Mouse (Mus musculus): ENCODE measurements around the gene Cdc42se2.

The Cdc42se2 gene

DNA sequence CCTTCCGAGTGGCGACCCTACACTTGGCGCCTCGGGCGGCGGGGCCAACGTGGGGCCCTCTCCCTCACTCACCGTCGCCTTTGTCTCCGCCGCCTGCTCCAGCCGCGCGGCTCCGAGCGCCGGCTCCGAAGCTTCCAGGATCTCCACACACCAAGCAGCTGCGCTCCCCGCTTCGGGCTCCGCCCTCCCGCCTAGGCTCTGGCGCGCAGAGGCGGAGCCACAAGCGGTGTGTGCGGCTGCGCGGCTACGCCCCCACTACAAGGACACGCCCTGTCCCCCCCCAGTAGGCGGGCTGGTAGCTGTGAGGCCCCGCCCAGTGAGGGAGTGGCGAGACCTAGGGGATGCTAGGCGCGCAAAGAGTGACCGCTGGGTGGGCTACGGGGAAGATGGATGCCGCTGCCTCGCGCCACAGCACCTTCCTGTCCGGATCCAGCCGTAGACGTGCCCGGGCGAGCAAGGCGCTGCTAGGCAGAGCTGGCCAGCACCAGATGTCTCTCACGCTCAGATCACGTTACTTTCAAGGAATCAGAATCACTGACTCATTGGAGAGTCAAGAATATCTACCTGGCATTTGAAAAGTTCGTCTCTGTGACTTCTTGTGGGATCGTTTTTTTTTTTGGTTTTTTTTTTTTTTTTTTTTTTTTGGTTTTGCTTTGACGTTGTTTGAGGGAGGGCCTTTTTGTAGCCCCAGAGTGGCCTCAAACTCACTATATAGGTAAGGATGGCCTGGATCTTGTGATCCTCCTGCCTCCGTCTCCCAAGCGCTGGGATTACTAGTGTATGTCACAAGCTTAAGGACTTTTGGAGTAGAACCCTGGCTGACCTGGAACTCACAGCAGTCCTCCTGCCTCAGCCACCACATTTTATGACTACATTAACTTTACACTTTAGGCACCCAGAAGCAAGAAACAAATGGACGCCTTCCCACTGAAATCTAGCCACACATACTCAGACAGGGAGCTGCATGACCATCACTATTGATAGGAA is at the start of gene Cdc42se2:
Gene Cdc42se2, minus strand, starts transcription at position 188 of the 987 bp plus-strand sequence.
- in situ Hi-C loops (cut with MboI, MseI) = no loop called here

- in situ Hi-C loops (cut with MboI, MseI) = no loop called here
These were observed 48.6 kb upstream of the Cdc42se2 start for GRCm38 (mm10) chr11:54836106-54836505.

DNA sequence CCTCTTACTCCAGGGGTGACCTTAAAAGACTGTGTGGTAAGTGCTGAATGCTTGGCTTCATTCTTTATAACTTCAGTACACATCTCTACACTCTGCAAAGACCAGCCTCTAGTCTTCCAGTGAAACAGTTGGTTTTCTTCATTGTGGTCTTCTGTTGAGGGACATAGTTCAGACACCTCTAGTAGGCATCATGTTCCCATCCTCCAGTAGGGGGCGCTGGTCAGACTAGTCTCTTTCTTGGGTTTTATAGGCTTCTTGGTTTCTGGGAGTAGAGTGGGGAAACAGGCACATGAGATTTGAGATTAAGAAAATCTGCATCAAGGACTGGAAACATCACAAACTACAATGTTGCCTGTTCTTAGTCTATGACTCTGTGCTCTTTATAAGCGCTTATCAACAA is 47.1 kb upstream of the Cdc42se2 start:
- in situ Hi-C loops (cut with MboI, MseI) = no loop called here

- in situ Hi-C loops (cut with MboI, MseI) = no loop called here
These were observed 46.4 kb upstream of the Cdc42se2 start for GRCm38 (mm10) chr11:54833833-54834232.

- in situ Hi-C loops (cut with MboI, MseI) = no loop called here
These were observed 39.3 kb upstream of the Cdc42se2 start for GRCm38 (mm10) chr11:54826819-54827218.

DNA sequence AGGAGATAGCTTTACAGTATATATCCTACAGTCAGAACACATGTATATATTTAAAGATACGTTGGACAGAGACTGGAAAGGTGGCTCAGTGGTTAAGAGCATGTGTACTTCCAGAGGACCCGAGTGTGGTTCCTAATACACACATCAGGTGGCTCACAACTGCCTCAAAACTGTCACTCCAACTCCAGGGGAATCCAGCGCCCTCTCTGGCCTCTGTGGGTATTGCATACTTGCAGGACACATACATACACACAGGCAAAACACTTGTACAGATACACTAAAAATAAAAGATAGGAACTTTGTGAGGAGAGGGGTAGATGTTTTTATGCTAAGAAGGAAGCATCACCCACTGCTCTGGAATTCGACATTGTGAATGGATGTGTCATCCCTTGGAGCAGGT is 38.3 kb upstream of the Cdc42se2 start:
- in situ Hi-C loops (cut with MboI, MseI) = no loop called here

DNA sequence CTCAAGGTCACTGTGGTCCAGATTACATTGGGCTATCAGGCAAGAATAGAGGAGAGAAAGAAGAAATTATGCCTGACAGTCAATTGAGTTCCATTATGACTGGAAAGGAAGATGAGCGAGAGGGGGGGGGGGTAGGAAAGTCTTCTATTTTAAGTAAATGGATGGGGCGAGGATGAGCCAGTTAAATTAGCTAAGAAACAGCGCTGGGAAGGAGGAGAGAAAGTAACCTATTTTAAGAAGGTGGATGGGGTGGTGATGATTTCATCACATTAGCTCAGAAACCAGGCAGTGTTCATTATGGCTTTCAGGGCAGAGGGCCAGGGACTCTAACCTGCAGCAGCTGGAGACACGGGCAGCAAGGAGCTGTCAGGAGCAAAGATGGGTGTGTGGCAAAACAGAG is 36.0 kb upstream of the Cdc42se2 start:
- in situ Hi-C loops (cut with MboI, MseI) = no loop called here

DNA sequence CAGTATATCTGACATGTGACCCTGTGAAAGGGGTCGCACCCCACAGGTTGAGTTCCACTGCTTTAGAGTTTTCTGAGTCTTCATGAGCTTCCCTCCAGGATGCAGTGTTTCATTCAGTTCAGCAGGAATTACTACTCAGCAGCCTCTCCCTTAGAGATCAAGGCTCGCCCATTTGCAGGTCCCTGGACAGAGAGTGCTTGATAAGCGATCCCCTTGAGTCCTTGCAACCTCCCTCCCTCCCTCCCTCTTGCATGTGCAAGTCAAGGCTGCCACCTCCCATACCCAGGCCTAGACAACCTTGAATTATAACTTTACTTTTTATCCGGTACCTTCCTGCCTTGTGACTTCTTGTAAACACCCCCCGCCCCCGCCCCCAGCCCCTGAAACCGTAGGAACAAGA is 32.0 kb upstream of the Cdc42se2 start:
- in situ Hi-C loops (cut with MboI, MseI) = no loop called here

GRCm38 (mm10) chr11:54817449-54817848 is 30.0 kb upstream of the Cdc42se2 start:
- in situ Hi-C loops (cut with MboI, MseI) = no loop called here

DNA sequence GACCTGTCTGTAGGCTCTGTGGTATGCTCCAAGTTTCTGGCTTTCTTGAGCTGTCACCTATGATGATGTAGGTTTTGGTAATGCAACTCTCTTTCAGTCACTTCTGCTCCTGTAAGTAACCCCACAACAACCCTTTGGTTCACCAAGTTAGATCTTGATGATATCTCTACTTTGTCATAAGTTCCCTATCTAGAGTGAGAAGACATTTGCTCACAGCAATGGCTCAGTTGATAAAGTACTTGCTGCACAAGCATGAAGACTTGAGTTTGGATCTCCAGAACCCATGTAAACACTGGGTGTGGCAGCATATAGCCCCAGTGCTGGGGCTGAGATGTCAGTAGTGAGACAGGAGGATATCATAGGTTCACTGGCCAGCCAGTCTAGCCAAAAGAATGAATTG is 28.2 kb upstream of the Cdc42se2 start:
- in situ Hi-C loops (cut with MboI, MseI) = no loop called here

DNA sequence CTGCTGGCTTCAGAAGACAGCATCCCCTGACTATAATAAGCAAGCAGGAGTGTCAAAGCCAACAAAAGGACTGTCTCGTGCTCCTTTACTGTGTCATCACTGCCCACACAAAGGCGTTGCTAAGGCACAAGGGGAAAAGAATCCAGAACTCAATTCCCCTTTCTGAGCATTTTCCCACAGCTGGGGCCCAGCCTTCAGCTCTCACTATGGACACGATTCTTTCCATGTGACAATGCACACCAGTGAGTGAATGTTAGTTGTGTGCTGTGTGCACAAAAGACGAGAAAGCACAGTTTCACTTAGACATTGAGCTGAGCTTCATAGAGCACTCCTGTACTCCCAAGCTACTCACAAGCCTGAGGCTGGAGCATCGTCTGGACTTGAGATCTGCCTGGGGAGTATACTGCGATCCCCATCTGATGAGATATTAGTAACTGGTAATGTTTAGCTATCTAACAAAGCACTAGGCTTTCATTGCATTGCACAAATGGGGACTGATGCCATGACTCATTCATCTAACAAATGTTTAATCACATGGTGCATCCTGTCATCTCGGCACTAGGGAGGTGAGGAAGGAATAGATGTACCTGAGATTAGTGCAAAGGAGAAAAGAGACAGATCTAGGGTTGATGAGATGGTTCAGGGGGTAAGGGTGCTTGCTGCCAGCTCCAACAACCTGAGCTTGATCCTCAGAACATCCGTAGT is 25.5 kb upstream of the Cdc42se2 start:
- in situ Hi-C loops (cut with MboI, MseI) = loop anchor here (5.0 kb wide), 1 partner anchor 39 kb away; no protein-coding TSS in a partner anchor

DNA sequence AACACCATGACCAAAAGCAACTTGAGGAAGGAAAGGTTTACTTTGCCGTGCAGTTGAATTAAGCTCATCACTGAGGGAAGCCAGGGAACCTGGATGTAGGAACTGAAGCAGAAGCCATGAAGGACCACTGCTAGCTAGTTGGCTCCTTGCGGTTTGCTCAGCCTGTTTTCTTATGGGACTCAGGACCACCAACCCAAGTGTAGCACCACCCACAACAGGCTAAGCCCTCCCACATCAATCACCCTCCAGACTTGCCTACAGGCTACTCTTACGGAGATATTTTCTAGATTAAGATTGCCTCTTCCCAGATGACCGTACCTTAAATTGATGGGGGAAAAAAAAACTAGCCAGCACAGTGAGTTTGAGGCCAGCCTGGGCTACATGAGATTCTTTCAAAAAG is 24.8 kb upstream of the Cdc42se2 start:
- in situ Hi-C loops (cut with MboI, MseI) = loop anchor here (5.0 kb wide), 1 partner anchor 40 kb away; no protein-coding TSS in a partner anchor

GRCm38 (mm10) chr11:54811054-54811453 is 23.6 kb upstream of the Cdc42se2 start:
- in situ Hi-C loops (cut with MboI, MseI) = loop anchor here (5.0 kb wide), 1 partner anchor 41 kb away; no protein-coding TSS in a partner anchor

DNA sequence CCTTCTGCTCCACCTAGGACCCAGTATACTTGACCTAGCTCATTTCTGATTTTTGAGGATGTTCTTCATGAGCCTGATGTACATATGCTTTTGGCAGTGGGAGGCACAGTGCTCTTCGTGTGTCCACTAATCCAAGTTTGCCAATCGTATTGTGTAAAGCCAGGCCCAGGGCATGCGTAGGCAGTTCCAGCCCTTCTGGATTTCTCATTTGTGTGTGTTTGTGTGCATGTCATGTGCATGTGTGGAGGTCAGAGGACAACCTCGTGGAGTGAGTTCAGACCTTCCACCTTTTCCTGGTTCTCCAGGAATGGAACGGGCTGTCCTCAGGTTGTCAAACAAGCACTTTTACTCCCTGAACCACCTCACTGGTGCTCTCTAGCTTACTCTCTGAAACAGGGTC is 22.1 kb upstream of the Cdc42se2 start:
- in situ Hi-C loops (cut with MboI, MseI) = no loop called here

DNA sequence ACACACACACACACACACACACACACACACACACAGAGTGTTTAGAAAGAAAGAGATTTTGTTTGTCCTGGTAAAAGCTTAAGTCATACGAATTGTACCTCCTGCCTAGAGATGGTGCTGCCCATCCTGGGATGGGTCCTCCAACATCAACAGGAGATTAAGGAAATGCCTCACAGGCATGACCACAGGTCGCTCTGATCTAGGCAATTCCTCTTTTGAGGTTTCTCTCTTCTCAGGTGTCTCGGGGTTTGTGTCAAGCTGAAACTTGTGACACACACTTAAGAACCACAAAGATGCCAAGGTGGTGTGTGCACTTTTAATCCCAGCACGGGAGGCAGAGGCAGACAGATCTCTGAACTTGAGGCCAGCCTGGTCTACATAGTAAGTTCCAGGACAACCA is 20.7 kb upstream of the Cdc42se2 start:
- in situ Hi-C loops (cut with MboI, MseI) = no loop called here

DNA sequence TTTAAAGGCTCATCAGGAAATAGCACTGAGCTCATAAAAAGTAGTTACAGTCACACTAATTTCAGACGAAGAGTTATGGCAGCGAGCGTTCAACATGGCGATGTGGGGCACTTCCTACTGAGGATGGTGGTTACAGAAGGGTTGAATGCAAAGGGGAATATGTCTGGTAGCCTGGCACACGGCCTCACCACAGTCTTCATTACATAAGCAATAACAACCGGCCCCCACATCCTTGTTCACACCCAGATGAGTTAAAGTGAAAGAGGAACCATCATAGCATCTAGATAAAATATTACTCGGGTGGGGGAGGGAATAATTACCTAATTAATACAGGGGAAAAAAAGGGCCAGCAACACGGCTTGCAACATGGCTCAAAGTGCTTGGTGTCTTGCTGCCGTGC is 20.2 kb upstream of the Cdc42se2 start:
- in situ Hi-C loops (cut with MboI, MseI) = no loop called here

DNA sequence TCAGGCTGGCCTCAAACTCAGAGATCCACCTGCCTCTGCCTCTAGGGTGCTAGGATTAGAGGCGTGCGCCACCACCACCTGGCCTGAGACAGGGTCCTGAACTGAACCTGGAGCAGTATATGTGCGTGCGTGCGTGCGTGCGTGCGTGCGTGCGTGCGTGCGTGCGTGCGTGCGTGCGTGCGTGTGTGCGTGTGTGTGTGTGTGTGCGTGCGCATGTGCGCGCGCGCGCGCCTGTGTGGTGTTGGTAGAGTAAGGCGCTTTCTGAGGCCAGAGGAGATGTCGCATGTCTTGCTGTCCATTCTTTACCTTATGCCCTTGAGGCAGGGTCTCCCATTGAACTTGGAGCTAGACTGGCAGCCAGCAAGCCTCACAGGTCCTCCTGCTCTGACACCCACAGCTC is 19.4 kb upstream of the Cdc42se2 start:
- in situ Hi-C loops (cut with MboI, MseI) = no loop called here

DNA sequence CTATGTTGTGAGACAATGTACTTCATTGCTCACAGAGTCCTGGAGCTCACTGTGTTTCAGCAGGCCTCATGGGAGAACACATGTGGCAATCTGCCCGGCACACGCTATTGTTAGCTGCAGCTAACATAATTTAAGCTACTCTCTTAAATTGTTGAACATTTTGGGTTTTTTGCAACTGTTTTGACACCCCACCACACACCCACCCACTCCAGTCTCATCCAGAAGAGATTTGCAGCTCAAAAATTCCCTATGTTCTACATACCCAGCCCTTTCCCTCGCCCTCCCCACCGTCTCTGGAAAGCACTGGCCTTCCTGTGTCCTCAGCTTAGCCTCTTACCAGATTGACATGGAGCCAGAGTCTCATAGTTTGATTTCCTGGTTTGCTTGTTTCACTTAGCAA is 17.7 kb upstream of the Cdc42se2 start:
- in situ Hi-C loops (cut with MboI, MseI) = no loop called here

DNA sequence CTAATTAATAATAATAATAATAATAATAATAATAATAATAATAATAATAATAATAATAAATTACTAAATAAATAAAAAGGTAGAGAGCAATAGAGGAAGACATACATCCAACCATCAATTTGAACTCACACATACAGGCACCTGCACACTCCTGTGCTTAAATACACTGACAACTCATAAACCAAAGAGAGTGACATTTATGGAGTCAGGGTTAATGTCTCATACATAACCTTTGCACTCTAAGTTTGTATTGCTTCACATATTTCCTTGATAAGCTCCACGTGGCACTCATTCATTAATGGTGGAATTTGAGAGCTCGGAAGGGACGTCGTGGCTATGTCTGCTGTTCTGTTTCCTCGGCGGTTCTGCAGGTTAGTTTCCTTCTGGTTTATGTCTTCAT is 15.1 kb upstream of the Cdc42se2 start:
- in situ Hi-C loops (cut with MboI, MseI) = no loop called here

GRCm38 (mm10) chr11:54801791-54802558 is 14.5 kb upstream of the Cdc42se2 start:
- in situ Hi-C loops (cut with MboI, MseI) = no loop called here

GRCm38 (mm10) chr11:54796551-54796950 is 9.1 kb upstream of the Cdc42se2 start:
- in situ Hi-C loops (cut with MboI, MseI) = no loop called here

DNA sequence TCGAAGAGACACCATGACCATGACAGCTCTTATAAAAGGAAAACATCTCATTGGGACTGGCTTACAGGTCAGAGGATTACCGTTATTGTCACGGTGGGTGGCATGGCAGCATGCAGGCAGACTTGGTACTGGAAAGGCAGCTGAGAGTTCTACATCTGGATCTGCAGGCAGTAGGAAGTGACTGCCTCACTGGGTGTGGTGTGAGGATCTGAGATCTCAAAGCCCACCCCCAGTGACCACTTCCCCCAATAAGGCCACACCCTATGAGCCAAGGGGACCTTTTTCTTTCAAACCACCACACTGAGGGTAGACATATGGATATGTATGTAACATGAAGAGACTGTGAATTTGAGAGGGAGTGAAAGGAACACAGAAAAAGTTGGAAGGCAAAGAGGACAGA is 7.2 kb upstream of the Cdc42se2 start:
- in situ Hi-C loops (cut with MboI, MseI) = no loop called here
